Mouse (Mus musculus): Measurements from ENCODE around the gene Rnf213.

GRCm38 (mm10) chr11:119353946-119354345 lies 39.0 kb upstream of the Rnf213 start:
- TF ChIP-seq CTCF (IDR thresholded peaks at IDR 0.05; ENCODE audit: control insufficient read depth, insufficient read depth, low read length): no peak
- TF ChIP-seq POLR2A (IDR thresholded peaks at IDR 0.05; ENCODE audit: borderline replicate concordance, control insufficient read depth, low read depth, low read length): no peak

Data from bone marrow, adult 2 months (tissue).